Mouse (Mus musculus) heart, postnatal 0 days (tissue): ENCODE measurements around the gene Pygo1. TPM values are rescaled to one million over a fixed set of nuclear protein-coding genes. Genes with fewer than 3 reads are reported as not detected.

ENCODE experiments used
- ATAC-seq: fragments of 200-750 bp; cut with Nextera tagmentation; 2 replicates; pipeline ENCODE4 v1.8.0; 2017; ENCODE audit warnings: low read depth, moderate number of reproducible peaks, moderate library complexity; ENCODE audit not compliant: insufficient read depth
- DNase-seq: peaks from one replicate; pipeline ENCODE4 v3.0.0-alpha.2; 2016; ENCODE audit warnings: low spot score
- H3K27ac ChIP-seq: fragments of 300-500 bp; sonication (generic); 2 replicates; pipeline ENCODE4 v1.5.1; 2014; ENCODE audit warnings: low read depth, mild to moderate bottlenecking
- H3K27me3 ChIP-seq: fragments of 300-500 bp; sonication (generic); 2 replicates; pipeline ENCODE4 v1.6.1; 2014; ENCODE audit warnings: low read length, mixed read lengths; ENCODE audit not compliant: control insufficient read depth, insufficient read depth
- H3K36me3 ChIP-seq: fragments of 300-500 bp; sonication (generic); replicated peaks from 2 replicates; pipeline ENCODE4 v1.6.1; 2014; ENCODE audit warnings: low read length, mixed read lengths; ENCODE audit not compliant: control insufficient read depth, insufficient read depth
- H3K4me1 ChIP-seq: fragments of 300-500 bp; sonication (generic); 2 replicates; pipeline ENCODE4 v1.6.1; 2014; ENCODE audit warnings: antibody characterized with exemption; ENCODE audit not compliant: control insufficient read depth, insufficient read depth
- H3K4me2 ChIP-seq: fragments of 300-500 bp; sonication (generic); 2 replicates; pipeline ENCODE4 v1.6.1; 2014; ENCODE audit warnings: low read depth, mild to moderate bottlenecking, low read length, moderate library complexity
- H3K4me3 ChIP-seq: fragments of 300-500 bp; sonication (generic); 2 replicates; pipeline ENCODE4 v1.5.1; 2014; ENCODE audit warnings: low read depth, low read length
- H3K9ac ChIP-seq: fragments of 300-500 bp; sonication (generic); replicated peaks from 2 replicates; pipeline ENCODE4 v1.6.1; 2014; ENCODE audit warnings: low read depth, low read length, mixed read lengths
- H3K9me3 ChIP-seq: fragments of 300-500 bp; sonication (generic); replicated peaks from 2 replicates; pipeline ENCODE4 v1.6.1; 2016; ENCODE audit warnings: low read length; ENCODE audit not compliant: control insufficient read depth
- CTCF ChIP-seq: IDR thresholded peaks from 2 replicates; pipeline ENCODE4 v1.5.1; 2016; ENCODE audit warnings: antibody characterized with exemption, control low read depth, low read depth
- EP300 ChIP-seq: IDR thresholded peaks from 2 replicates; pipeline ENCODE4 v1.6.1; 2016; ENCODE audit warnings: antibody characterized with exemption, low read depth
- WGBS: fragments of 180-500 bp; shearing (Covaris S2); extraction: QIAGEN DNeasy Blood & Tissue Kit; methylation state at CpG from one replicate; pipeline ENCODE4 v1.1.7; 2014; 5-methylcytosine and 5-hydroxymethylcytosine counted together
- polyA plus RNA-seq: library from polyadenylated mRNA; unstranded; fragments of >200 nt; fragmentation: Nextera tagmentation; extraction: Ambion mirVana; gene quantifications from 2 replicates; pipeline ENCODE4 v1.2.1, GENCODE M21; 2015
- total RNA-seq: library from RNA; depleted of rRNA; stranded (reverse); fragments of >200 nt; gene quantifications from 2 replicates; pipeline ENCODE4 v1.2.3, GENCODE M21; 2014; ENCODE audit warnings: low replicate concordance

Pygo1 gene
- total and polyA plus RNA-seq, 2 experiments from 2014 or later: 1.6 to 1.9 TPM

DNA sequence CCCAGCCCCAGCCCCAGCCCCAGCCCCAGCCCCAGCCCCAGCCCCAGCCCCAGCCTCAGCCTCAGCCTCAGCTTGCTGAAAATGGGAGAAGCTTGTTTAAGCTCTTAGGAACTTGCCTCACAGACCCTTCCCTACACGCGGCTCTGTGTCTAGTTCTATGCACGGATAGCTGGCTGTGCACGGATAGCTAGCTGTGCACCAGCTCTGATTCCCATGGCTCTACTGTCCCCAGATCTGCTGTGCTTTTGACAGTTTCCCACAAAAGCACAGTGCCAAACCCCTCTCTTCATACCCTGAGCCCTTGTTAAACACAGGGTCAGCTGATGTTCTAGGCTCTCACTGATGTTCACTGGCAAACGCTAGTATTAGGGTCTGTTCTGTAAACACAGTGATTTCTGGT is 32.7 kb upstream of the Pygo1 start:
- TF ChIP-seq CTCF: no peak
- no peak for TF ChIP-seq EP300
- Histone ChIP-seq H3K36me3 (no peaks in the 10 kb centered on the region), H3K27me3 (no peaks in the 10 kb centered on the region), H3K4me1 (no peaks in the 10 kb centered on the region), H3K9me3 (no peaks in the 10 kb centered on the region), H3K27ac (no peak overlapping the region), H3K4me3 (no peak overlapping the region), H3K4me2 (no peak overlapping the region), H3K9ac (no peak overlapping the region)
- ATAC-seq (no peak), DNase-seq (no peak)
- WGBS: 81% methylated on average over 5 of the region's 5 CpGs

DNA sequence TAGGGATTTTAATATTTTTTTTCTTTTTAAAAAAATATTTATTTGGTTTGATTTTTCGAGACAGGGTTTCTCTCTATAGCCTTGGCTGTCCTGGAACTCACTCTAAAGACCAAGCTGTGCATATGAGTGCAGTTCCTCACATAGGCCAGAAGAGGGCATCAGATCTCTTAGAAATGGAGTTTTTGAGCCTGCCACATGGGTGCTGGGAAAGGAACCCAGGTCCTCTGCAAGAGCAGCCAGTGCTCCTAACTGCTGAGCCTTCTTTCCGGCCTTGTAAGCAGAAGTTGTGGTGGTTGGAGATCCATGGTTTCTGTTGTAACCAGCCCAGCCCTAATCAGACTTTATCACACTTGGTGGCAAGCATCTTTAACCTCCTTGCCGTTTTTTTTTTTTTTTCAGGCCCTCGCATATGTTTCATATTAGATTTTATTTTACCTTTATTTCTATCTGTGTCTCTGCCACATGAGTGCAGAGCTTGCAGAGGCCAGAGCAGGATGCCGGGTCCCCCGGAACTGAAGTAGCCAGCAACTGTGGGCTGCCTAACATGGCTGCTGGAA is 30.6 kb upstream of the Pygo1 start:
- WGBS: 98% methylated on average over 6 of the region's 6 CpGs
- H3K27ac ChIP-seq: no peak overlapping the region
- TF ChIP-seq CTCF (no peak), EP300 (no peak)
- ATAC-seq (no peak), DNase-seq (no peak)
- no peak overlapping the region for H3K9ac ChIP-seq
- H3K4me2 ChIP-seq: no peak overlapping the region
- no peaks in the 10 kb centered on the region for H3K9me3 ChIP-seq
- no peaks in the 10 kb centered on the region for H3K36me3 ChIP-seq
- H3K4me3 ChIP-seq: no peak overlapping the region
- H3K4me1 ChIP-seq: no peaks in the 10 kb centered on the region
- H3K27me3 ChIP-seq: no peaks in the 10 kb centered on the region

DNA sequence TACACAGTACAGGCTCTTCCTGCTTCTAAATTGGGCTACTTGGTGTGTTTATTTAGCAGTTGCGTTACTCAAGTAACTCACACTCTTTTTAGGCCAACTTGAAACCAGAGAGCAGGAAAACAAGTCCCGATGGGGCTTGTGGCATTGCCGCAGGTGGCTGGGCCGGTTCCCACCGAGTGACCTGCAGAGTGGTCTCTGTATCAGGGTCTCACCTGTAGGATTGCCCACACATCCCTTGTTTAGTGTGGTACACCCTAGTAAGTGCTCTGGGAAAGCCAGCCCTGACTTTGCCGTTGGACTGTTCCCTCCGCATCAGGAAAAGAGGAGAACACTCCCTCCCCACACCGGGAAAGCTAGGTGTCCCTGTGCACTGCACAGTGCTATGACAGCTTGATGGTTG is 23.4 kb upstream of the Pygo1 start:
- Histone ChIP-seq H3K9me3 (no peaks in the 10 kb centered on the region), H3K9ac (no peak overlapping the region), H3K36me3 (no peaks in the 10 kb centered on the region), H3K4me2 (no peak overlapping the region), H3K4me3 (no peak overlapping the region), H3K27ac (no peak overlapping the region; the same call in 1 of the 2 replicates), H3K27me3 (no peaks in the 10 kb centered on the region), H3K4me1 (peaks cover 14% of the 10 kb centered on the region)
- no peak for DNase-seq
- 55% methylated on average over 8 of the region's 8 CpGs for WGBS
- TF ChIP-seq CTCF (no peak), EP300 (no peak)
- ATAC-seq: no peak

DNA sequence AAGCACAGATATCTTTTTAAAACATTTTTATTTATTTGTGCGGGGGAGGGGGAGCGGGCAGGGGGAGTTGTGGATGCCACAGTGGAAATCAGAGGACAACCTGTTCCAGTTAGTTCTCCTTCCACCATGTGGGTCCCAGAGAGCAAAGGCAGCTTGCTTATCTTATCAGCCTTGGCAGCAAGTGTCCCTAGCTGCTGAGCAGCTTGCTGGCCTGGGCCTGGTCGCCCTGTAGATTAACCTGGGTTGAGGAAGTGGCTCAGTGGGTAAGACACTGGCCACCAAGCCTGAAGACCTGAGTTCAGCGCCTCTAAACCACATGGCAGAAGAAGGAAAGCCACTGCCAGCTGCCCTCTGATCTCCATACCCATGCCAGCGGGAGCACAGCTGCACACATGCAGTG is 22.8 kb upstream of the Pygo1 start:
- peak; percentile 39 for ATAC-seq
- no peak overlapping the region for H3K4me3 ChIP-seq
- H3K4me1 ChIP-seq: peaks cover 14% of the 10 kb centered on the region
- no peak overlapping the region for H3K9ac ChIP-seq
- WGBS: 71% methylated on average over 5 of the region's 5 CpGs
- TF ChIP-seq EP300 (no peak), CTCF (no peak)
- H3K9me3 ChIP-seq: no peaks in the 10 kb centered on the region
- H3K4me2 ChIP-seq: no peak overlapping the region
- H3K27me3 ChIP-seq: no peaks in the 10 kb centered on the region
- H3K36me3 ChIP-seq: no peaks in the 10 kb centered on the region
- no peak overlapping the region for H3K27ac ChIP-seq
- DNase-seq: no peak

DNA sequence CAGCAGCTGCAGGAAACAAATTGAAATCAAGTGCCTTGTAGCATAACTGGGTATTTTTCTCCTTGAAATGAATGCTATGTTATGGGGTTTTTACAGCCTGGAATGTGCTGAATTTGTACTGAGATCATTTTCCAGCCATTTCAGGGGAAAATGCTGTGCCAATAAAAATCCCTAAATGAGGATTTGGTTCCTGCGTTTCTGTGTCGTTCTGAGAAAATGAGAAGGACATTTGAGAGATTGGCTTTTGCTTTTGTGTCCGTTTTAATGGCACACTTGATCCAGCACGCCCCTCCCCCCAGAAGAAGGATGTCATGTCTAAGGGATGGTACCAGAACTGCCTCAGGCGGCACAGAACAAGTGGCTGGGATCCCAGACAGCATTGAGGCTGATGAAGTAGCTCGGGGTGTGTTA is 18.7 kb upstream of the Pygo1 start:
- Histone ChIP-seq H3K9ac (no peak overlapping the region), H3K4me3 (no peak overlapping the region), H3K27me3 (no peaks in the 10 kb centered on the region), H3K4me1 (peaks cover 12% of the 10 kb centered on the region), H3K36me3 (no peaks in the 10 kb centered on the region), H3K9me3 (no peaks in the 10 kb centered on the region), H3K27ac (no peak overlapping the region), H3K4me2 (no peak overlapping the region)
- WGBS: 78% methylated on average over 6 of the region's 6 CpGs
- ATAC-seq: no peak
- no peak for TF ChIP-seq CTCF
- no peak for TF ChIP-seq EP300
- no peak for DNase-seq

DNA sequence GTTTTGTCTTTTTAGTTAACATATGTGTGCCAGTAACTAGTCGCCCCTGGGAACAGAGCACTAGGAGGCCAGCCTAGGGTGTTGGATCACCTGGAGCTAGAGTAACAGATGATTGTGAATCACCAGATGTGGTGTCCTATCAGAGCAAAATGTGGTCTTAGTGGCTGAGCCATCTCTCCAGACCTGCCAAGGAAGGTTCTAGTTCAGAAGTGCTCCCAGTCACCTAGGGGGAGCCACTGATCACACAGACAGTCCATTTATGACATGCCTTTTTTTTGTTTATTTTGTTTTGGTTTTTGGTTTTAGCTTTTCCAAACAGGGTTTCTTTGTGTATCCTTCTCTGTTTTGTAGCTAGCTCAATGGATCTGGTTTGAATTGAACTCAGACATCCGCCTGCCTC is 14.1 kb upstream of the Pygo1 start:
- TF ChIP-seq EP300: no peak
- TF ChIP-seq CTCF: no peak
- 89% methylated on average over 2 of the region's 2 CpGs for WGBS
- H3K9ac ChIP-seq: no peak overlapping the region

More for the DNA sequence above, 14.1 kb upstream of the Pygo1 start:
- H3K4me2 ChIP-seq: no peak overlapping the region
- no peak overlapping the region for H3K27ac ChIP-seq
- ATAC-seq (no peak), DNase-seq (no peak)
- no peaks in the 10 kb centered on the region for H3K36me3 ChIP-seq
- no peak overlapping the region for H3K4me3 ChIP-seq
- no peaks in the 10 kb centered on the region for H3K9me3 ChIP-seq
- H3K4me1 ChIP-seq: no peaks in the 10 kb centered on the region; the same call in 1 of the 2 replicates
- no peaks in the 10 kb centered on the region for H3K27me3 ChIP-seq
